8 mouse cellular contexts compared by ENCODE assay signal in genomic region chr17:7821553-7822186, GRCm38 (mm10). TPM values are rescaled to one million over a fixed set of nuclear protein-coding genes. Genes with fewer than 3 reads are reported as not detected.
DNase-seq lines count a peak whose midpoint lies in the region; ATAC-seq and TF ChIP-seq lines count a peak whose summit lies in the region.
"Had no signal": no experiment of that assay in that cellular context is flagged by ENCODE, and none has a peak within 500 bp of the region (broad histone marks: within the 10 kb centered on the region; RNA-seq: fewer than 3 reads in every experiment).

No protein-coding gene starts in this region.

- peak; percentile 88 for TF ChIP-seq CTCF in kidney, postnatal 0 days (IDR thresholded peaks at IDR 0.05; ENCODE audit: low read depth)

- no peak overlapping the region for H3K9ac ChIP-seq in kidney, postnatal 0 days (ENCODE audit: low read depth, low read length)
- H3K9ac ChIP-seq in kidney, embryonic 15.5 days = no peak overlapping the region
- no peak overlapping the region for H3K9ac ChIP-seq in ES-E14 (ENCODE audit: insufficient read depth, low read depth, low read length, poor library complexity, severe bottlenecking)
- H3K9ac ChIP-seq: heart, embryonic 13.5 days had no signal

- intact Hi-C loops in left cerebral cortex, postnatal 36 days (cut with DNase I) = loop anchor here (10.0 kb wide), 1 partner anchor 167 kb away; no protein-coding TSS in a partner anchor

- in situ Hi-C loops in ES-E14 (cut with MboI; ENCODE audit: low sequenced_read_pairs in 2 of 2, unreplicated experiment in 2 of 2) = no loop called here

- no peaks in the 10 kb centered on the region for H3K36me3 ChIP-seq in kidney, postnatal 0 days (ENCODE audit: insufficient read depth, low read length)
- H3K36me3 ChIP-seq in kidney, embryonic 15.5 days = no peaks in the 10 kb centered on the region
- H3K36me3 ChIP-seq in ES-E14 (ENCODE audit: control insufficient read depth, insufficient read depth, low read length, poor library complexity, severe bottlenecking) = no peaks in the 10 kb centered on the region
- H3K36me3 ChIP-seq: heart, embryonic 13.5 days had no signal

- H3K4me2 ChIP-seq in kidney, postnatal 0 days (ENCODE audit: low read length) = no peak overlapping the region
- no peak overlapping the region for H3K4me2 ChIP-seq in kidney, embryonic 15.5 days
- H3K4me2 ChIP-seq: heart, embryonic 13.5 days had no signal

- no peak overlapping the region for H3K27ac ChIP-seq in kidney, postnatal 0 days
- H3K27ac ChIP-seq in kidney, embryonic 15.5 days = no peak overlapping the region
- H3K27ac ChIP-seq in ES-E14 (ENCODE audit: insufficient read depth, low read depth, low read length, poor library complexity, severe bottlenecking) = no peak overlapping the region
- H3K27ac ChIP-seq: heart, embryonic 13.5 days had no signal

- peak; percentile 72 for DNase-seq in kidney, postnatal 0 days (ENCODE audit: low spot score)
- no peak for DNase-seq in ES-E14 (ENCODE audit: low read depth, low spot score)
- peak; percentile 74 for DNase-seq in adrenal gland, postnatal 14 days
- DNase-seq in frontal cortex, postnatal 36 days (ENCODE audit: low spot score in 2 of 2) = peak; percentile 64 to 65
- DNase-seq in left cerebral cortex, postnatal 36 days (ENCODE audit: low spot score in 2 of 2) = peak; percentile 43 to 60
- peak; percentile 67 to 81 for DNase-seq in right cerebral cortex, postnatal 10 days (ENCODE audit: low spot score in 2 of 2)

- H3K9me3 ChIP-seq in kidney, postnatal 0 days (replicated peaks; ENCODE audit: low read length) = no peaks in the 10 kb centered on the region
- H3K9me3 ChIP-seq in kidney, embryonic 15.5 days (replicated peaks) = no peaks in the 10 kb centered on the region
- no peaks in the 10 kb centered on the region for H3K9me3 ChIP-seq in ES-E14 (ENCODE audit: control insufficient read depth, insufficient read depth, low read depth, low read length)
- H3K9me3 ChIP-seq: heart, embryonic 13.5 days had no signal

- no peak for ATAC-seq in kidney, postnatal 0 days (replicated peaks; ENCODE audit: low FRiP score, low read depth)
- no peak for ATAC-seq in kidney, embryonic 15.5 days (replicated peaks; ENCODE audit: low FRiP score)

- no peaks in the 10 kb centered on the region; the same call in 1 of the 2 replicates for H3K4me1 ChIP-seq in kidney, postnatal 0 days (replicated peaks; ENCODE audit: insufficient read depth, low read length)
- peaks cover 7% of the 10 kb centered on the region for H3K4me1 ChIP-seq in kidney, embryonic 15.5 days
- no peaks in the 10 kb centered on the region; a peak in 1 of 4 replicates for H3K4me1 ChIP-seq in ES-E14 (ENCODE audit: control insufficient read depth in 2 of 2, insufficient read depth in 2 of 2, low read length in 2 of 2, poor library complexity in 1 of 2)

- WGBS in kidney, postnatal 0 days = 27% methylated on average over 17 of the region's 17 CpGs
- WGBS in kidney, embryonic 15.5 days = 30% methylated on average over 17 of the region's 17 CpGs

- peaks cover 15% of the 10 kb centered on the region for H3K27me3 ChIP-seq in kidney, postnatal 0 days (ENCODE audit: insufficient read depth, low read length)
- peaks cover 24% of the 10 kb centered on the region for H3K27me3 ChIP-seq in kidney, embryonic 15.5 days

- no peak overlapping the region for H3K4me3 ChIP-seq in kidney, postnatal 0 days (replicated peaks; ENCODE audit: low read depth, low read length)
- H3K4me3 ChIP-seq in kidney, embryonic 15.5 days (replicated peaks) = no peak overlapping the region
- H3K4me3 ChIP-seq in ES-E14 (ENCODE audit: insufficient read depth in 1 of 2, low read depth in 1 of 2, low read length in 2 of 2, poor library complexity in 1 of 2, severe bottlenecking in 1 of 2) = no peak overlapping the region
- H3K4me3 ChIP-seq: heart, embryonic 13.5 days had no signal

TF ChIP-seq in ES-E14, 5 proteins besides CTCF, POLR2A, EP300 and RAD21:
- peak; percentile 27; the same call in 1 of the 2 replicates for TF ChIP-seq ZC3H11A (IDR thresholded peaks at IDR 0.05; ENCODE audit: borderline replicate concordance, low read depth, low read length)
- TF ChIP-seq ZNF384 (IDR thresholded peaks at IDR 0.05; ENCODE audit: low read depth, low read length) = no peak
- no peak for TF ChIP-seq MAFK (IDR thresholded peaks at IDR 0.05; ENCODE audit: insufficient read depth, low read depth, low read length)
- no peak for TF ChIP-seq HCFC1 (IDR thresholded peaks at IDR 0.05; ENCODE audit: borderline replicate concordance, insufficient read depth, low read length)

RNA-seq across cellular contexts. Expression of gene Fndc1, which starts 5.4 kb away (rescaled TPM):
- 3.1 and 3.4 TPM in 2 replicates for polyA plus RNA-seq in kidney, postnatal 0 days (2015; fragmentation: Nextera tagmentation; extraction: Ambion mirVana)
- 3.0 and 3.1 TPM in 2 replicates for polyA plus RNA-seq in kidney, embryonic 15.5 days (2015; fragmentation: Nextera tagmentation; extraction: Ambion mirVana)
- 1.3 and 2.7 TPM in 2 replicates for total RNA-seq in ES-E14 (2012; rRNA removed)
- 17.6 and 17.9 TPM in 2 replicates for total RNA-seq in adrenal gland, postnatal 14 days (2021)
- 1 to 10 TPM; 4.4 to 7.3 TPM for total RNA-seq in left cerebral cortex, postnatal 36 days (2021)
